Mouse (Mus musculus) stomach, postnatal 0 days (tissue): ENCODE measurements around the gene Tsen34.

Source experiments
- CTCF ChIP-seq: IDR thresholded peaks from 2 replicates; pipeline ENCODE4 v1.5.1; 2016; ENCODE audit warnings: antibody characterized with exemption, low read depth, mild to moderate bottlenecking, moderate library complexity
- EP300 ChIP-seq: optimal IDR thresholded peaks from 2 replicates; pipeline ENCODE3; 2016; ENCODE audit warnings: antibody characterized with exemption

GRCm38 (mm10) chr7:3706343-3706934, 13.8 kb downstream of the Tsen34 start:
- TF ChIP-seq CTCF: no peak
- no peak for TF ChIP-seq EP300
